Mouse (Mus musculus) urinary bladder, postnatal 4 days (tissue): ENCODE results near the gene Aars2.

Experiments used
- DNase-seq, 2 experiments: peaks; one replicate each; pipeline ENCODE4 v3.0.0; 2021 to 2022; ENCODE audit warnings: low spot score in 2 of 2

Aars2 gene

DNA sequence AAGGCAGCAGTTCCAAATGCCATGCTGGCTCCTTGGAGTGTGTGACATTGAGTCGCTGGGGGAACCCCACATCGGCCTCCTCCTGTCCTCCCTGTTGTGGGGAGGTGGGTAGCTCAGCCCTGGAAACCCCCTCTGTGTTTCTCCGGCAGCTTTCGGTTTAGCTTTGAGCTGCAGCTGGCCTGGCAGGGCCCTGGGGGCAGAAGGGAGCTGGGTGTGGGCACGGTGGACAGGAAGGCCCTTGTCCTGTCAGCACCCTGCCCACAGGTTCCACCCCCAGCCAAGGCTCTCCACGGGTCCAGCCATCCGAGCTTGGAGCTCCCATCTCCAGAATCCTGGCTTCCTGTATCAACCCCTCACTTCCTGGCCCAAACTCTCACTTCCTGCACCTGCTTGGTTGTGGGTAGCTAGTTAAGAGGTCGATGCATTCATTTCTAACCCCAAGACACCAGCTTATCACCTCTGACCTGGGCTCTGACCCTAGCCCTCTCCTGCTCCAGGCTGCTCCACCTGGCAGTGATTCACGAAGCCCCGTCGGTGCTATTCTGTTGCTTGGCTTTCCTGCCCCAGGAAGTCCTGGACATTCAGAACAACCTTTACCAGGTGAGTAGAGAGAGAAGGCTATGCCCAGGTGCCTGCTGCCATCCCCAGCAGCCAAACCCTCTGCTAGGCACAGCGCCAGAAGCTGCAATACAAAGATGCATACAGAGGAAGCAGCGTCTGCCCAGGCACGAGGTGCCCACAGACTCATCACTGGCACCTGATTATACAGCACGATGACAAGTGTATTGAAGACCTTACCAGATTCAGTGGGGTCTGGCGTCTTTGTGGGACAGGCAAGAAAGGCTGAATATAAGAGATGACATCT lies 51.6 kb downstream of the Aars2 start:
- DNase-seq = no peak

DNA sequence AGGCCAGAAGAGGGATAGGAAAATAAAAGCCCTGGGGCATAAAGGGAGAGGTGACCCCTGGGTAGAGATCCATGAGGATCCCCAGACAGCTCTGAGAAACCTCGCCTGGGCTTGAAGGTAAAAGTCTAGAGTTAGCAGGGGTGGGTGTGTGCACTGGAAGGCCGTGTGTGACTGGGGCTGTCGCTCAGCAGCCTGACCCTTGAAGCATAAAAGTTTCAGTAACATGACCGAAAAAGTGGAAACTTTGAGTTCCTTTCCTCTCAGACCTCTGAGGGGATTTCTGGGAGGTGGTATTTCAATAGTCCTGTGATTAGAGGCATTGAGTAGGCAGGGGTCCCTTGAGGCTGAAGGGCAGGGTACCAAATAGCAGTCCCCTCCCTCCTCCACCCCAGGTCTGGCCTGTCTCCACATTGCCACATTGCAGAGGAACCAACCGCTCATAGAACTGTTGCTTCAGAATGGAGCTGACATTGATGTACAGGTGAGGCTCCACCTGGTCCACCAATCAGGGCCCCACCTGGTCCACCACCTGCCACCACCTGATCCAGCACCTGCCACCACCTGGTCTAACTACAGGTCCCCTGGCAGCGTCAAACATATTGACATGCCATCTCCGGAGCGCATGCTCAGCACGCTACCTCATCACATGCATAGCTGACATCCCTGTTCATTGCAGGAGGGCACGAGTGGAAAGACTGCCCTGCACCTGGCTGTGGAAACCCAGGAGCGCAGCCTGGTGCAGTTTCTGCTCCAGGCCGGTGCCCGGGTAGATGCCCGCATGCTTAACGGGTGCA lies 53.3 kb downstream of the Aars2 start:
- DNase-seq = no peak

DNA sequence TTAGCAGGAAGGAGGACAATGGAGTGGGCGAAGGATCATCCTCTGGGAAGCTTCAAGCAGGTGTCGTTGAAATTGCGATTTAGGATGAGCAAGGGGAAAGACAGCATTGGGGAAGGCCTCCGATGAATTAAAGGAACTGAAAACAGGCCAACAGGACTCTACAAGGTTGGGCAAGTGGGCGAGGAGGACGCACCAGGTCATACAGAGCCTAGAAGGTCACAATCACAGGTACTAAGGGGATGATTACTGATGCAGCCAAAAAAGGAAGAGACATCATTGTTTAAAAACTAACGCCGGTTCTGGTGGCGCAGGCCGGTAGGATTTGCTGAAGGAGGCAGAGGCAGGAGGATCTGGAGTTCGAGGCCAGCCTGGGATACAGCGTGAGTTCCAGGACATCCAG lies 56.6 kb downstream of the Aars2 start:
- no peak for DNase-seq

DNA sequence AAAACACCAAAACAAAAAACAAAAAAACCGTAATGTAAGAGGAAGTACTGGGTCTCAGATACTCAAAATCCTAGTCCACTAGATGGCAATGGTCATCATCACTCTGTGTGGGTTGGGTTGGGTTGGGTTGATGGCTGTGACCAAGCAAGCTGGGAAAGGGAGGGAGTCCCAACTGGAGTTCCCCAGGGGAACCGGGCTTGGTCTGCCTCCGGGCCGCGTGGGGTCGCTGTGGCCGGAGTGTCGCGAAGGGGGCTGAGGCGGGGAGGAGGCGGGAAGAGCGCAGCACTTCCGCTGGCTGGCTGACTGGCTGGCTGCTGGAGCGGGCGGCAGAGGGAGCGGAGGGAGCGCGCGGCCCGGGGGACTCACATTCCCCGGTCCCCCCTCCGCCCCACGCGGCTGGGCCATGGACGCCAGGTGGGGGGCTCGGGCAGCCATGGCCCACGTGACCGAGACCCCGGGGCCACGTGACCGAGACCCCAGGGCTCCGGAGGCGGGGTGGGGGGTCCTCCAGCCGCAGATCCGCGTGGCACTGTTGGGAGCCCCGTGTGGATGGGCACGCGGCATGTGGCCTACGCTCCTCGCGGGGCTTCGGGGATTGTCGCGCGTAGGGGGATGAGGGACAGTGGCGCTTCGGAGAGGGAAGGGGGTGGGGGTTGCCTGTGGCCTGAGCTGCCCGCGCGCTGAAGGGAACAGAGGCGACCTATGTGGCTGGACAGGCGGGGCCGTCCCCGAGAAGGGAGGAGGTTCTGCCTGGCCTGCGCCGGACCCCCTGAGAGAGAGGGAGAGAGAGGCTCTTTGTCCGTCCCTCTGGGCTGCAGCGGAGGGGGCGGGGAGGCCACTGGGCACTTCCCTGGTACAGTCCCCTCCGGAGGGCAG lies 57.3 kb downstream of the Aars2 start, which contains the start of gene Slc35b2:
Gene Slc35b2, plus strand, starts transcription at position 220 of the 876 bp plus-strand sequence.
- peak; percentile 94 to 96 for DNase-seq

GRCm38 (mm10) chr17:45564531-45565084 lies 58.0 kb downstream of the Aars2 start:
- no peak for DNase-seq

- DNase-seq = no peak
Observed at GRCm38 (mm10) chr17:45565103-45565502, 58.5 kb downstream of the Aars2 start.

GRCm38 (mm10) chr17:45566031-45566359 lies 59.4 kb downstream of the Aars2 start:
- DNase-seq = no peak

GRCm38 (mm10) chr17:45566360-45567161 lies 59.9 kb downstream of the Aars2 start:
- no peak for DNase-seq

GRCm38 (mm10) chr17:45567162-45567601 lies 60.5 kb downstream of the Aars2 start:
- DNase-seq = no peak

DNA sequence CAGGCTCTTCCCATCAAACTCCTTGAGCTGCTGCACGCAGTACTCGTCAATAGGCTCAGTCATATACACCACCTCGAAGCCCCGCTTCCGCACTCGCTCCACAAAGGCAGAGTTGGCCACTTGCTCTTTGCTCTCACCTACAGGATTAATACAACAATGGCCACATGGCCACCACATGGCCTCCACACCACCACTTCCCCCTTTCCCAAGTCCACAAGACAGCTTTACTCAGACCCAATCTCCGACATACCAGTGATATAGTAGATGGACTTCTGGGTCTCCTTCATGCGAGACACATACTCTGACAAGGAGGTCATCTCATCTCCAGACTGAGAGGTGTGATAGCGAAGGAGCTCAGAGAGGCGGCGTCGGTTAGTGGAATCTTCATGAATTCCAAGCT lies 62.3 kb downstream of the Aars2 start:
- DNase-seq = no peak

GRCm38 (mm10) chr17:45569999-45570398 lies 63.4 kb downstream of the Aars2 start:
- DNase-seq = no peak
